Mouse (Mus musculus): Measurements from ENCODE around the gene Casq1. TPM values are rescaled to one million over a fixed set of nuclear protein-coding genes. Genes with fewer than 3 reads are reported as not detected.

The Casq1 gene
- total RNA-seq, 2 experiments from 2014 or later, result 6.6 to 9.1 TPM

GRCm38 (mm10) chr1:172207111-172207584 is 12.5 kb downstream of the Casq1 start:
- intact Hi-C loops (cut with DNase I), result loop anchor here (10.0 kb wide), 1 partner anchor 298 kb away; the partner anchor contains the start of gene Tagln2
- DNase-seq, result peak in 1 of 2 experiments; percentile 57

GRCm38 (mm10) chr1:172206141-172206917 is 13.3 kb downstream of the Casq1 start, which contains the start of gene Pea15a:
Pea15a (minus strand) TSS chr1:172206804.
- intact Hi-C loops (cut with DNase I), result loop anchor here (10.0 kb wide), 1 partner anchor 298 kb away; the partner anchor contains the start of gene Tagln2

GRCm38 (mm10) chr1:172205741-172206087 is 14.0 kb downstream of the Casq1 start:
- peak in 1 of 2 experiments; percentile 23 for DNase-seq
- intact Hi-C loops (cut with DNase I), result loop anchor here (10.0 kb wide), 1 partner anchor 299 kb away; the partner anchor contains the start of gene Tagln2

More at GRCm38 (mm10) chr1:172206141-172206917, 13.3 kb downstream of the Casq1 start, which contains the start of gene Pea15a:
- peak; percentile 87 to 90 for DNase-seq

- intact Hi-C loops (cut with DNase I), result loop anchor here (10.0 kb wide), 1 partner anchor 300 kb away; the partner anchor contains the start of gene Tagln2
- peak in 1 of 2 experiments; percentile 17 for DNase-seq
Measured at GRCm38 (mm10) chr1:172204814-172205740, 14.6 kb downstream of the Casq1 start.

GRCm38 (mm10) chr1:172204033-172204813 is 15.4 kb downstream of the Casq1 start:
- DNase-seq, result peak in 1 of 2 experiments; percentile 32
- intact Hi-C loops (cut with DNase I), result loop anchor here (10.0 kb wide), 1 partner anchor 301 kb away; the partner anchor contains the start of gene Tagln2

GRCm38 (mm10) chr1:172203566-172203965 is 16.1 kb downstream of the Casq1 start:
- intact Hi-C loops (cut with DNase I), result loop anchor here (2.0 to 10.0 kb wide), 2 partner anchors 13 to 301 kb away; partner anchors contain the start of gene Tagln2
- DNase-seq, result peak; percentile 50 to 57

- intact Hi-C loops (cut with DNase I), result loop anchor here (2.0 to 10.0 kb wide), 2 partner anchors 14 to 302 kb away; partner anchors contain the start of gene Tagln2
- DNase-seq, result peak in 1 of 2 experiments; percentile 50
Measured at GRCm38 (mm10) chr1:172202894-172203522, 16.7 kb downstream of the Casq1 start.

GRCm38 (mm10) chr1:172201967-172202880 is 17.4 kb downstream of the Casq1 start:
- peak in 1 of 2 experiments; percentile 36 for DNase-seq
- intact Hi-C loops (cut with DNase I), result loop anchor here (2.0 to 10.0 kb wide), 2 partner anchors 15 to 303 kb away; partner anchors contain the start of gene Tagln2

GRCm38 (mm10) chr1:172200871-172201447 is 18.7 kb downstream of the Casq1 start:
- intact Hi-C loops (cut with DNase I), result loop anchor here (10.0 kb wide), 1 partner anchor 304 kb away; the partner anchor contains the start of gene Tagln2
- peak; percentile 66 to 67 for DNase-seq

- intact Hi-C loops (cut with DNase I), result loop anchor here (10.0 kb wide), 1 partner anchor 305 kb away; the partner anchor contains the start of gene Tagln2
Measured at GRCm38 (mm10) chr1:172200161-172200560, 19.5 kb downstream of the Casq1 start.

GRCm38 (mm10) chr1:172198996-172199395 is 20.7 kb downstream of the Casq1 start:
- no peak for DNase-seq
- intact Hi-C loops (cut with DNase I), result no loop called here

More at GRCm38 (mm10) chr1:172200161-172200560, 19.5 kb downstream of the Casq1 start:
- no peak for DNase-seq

- intact Hi-C loops (cut with DNase I), result no loop called here
- no peak for DNase-seq
Measured at GRCm38 (mm10) chr1:172198316-172198715, 21.4 kb downstream of the Casq1 start.

- no peak for DNase-seq
- intact Hi-C loops (cut with DNase I), result no loop called here
Measured at GRCm38 (mm10) chr1:172197851-172198250, 21.8 kb downstream of the Casq1 start.

GRCm38 (mm10) chr1:172197146-172197545 is 22.5 kb downstream of the Casq1 start:
- no peak for DNase-seq
- intact Hi-C loops (cut with DNase I), result no loop called here

GRCm38 (mm10) chr1:172194435-172194834 is 25.2 kb downstream of the Casq1 start:
- intact Hi-C loops (cut with DNase I), result no loop called here
- no peak for DNase-seq

GRCm38 (mm10) chr1:172192217-172192616 is 27.5 kb downstream of the Casq1 start:
- intact Hi-C loops (cut with DNase I), result no loop called here
- no peak for DNase-seq

- no peak for DNase-seq
- intact Hi-C loops (cut with DNase I), result no loop called here
Measured at GRCm38 (mm10) chr1:172191578-172191977, 28.1 kb downstream of the Casq1 start.

Measured in heart, postnatal 10 days (tissue).